Comparison of ENCODE assay signal across 8 mouse cellular contexts in genomic region chr16:55947876-55948410, GRCm38 (mm10). TPM values are rescaled to one million over a fixed set of nuclear protein-coding genes. Genes with fewer than 3 reads are reported as not detected.
A peak's percentile ranks its signal among the peaks of the same experiment; 100 is the strongest.
DNase-seq lines count a peak whose midpoint lies in the region; ATAC-seq and TF ChIP-seq lines count a peak whose summit lies in the region.
"Not testable (repeated sequence)": the region's sequence is repeated elsewhere in the genome, so short reads cannot be mapped to it uniquely, and the experiment has no call there.

No protein-coding gene starts in this region.

- H3K9me3 ChIP-seq in CH12.LX (replicated peaks; ENCODE audit: low read length): not testable (repeated sequence)

- H3K27ac ChIP-seq in CH12.LX (ENCODE audit: insufficient read depth, low read depth): peak overlapping the region; percentile 56; the same call in 1 of the 2 replicates
- H3K27ac ChIP-seq in thymus, adult 2 months (ENCODE audit: control insufficient read depth, insufficient read depth, low read length): peak overlapping the region; percentile 91

- not testable (repeated sequence) for TF ChIP-seq CTCF in CH12.LX (conservative IDR thresholded peaks at IDR 0.05 in 1 of 2, IDR thresholded peaks at IDR 0.05 in 1 of 2; ENCODE audit: low read depth in 2 of 2, low read length in 2 of 2); thymus, adult 2 months (IDR thresholded peaks at IDR 0.05; ENCODE audit: borderline replicate concordance, control insufficient read depth, extremely low read depth, insufficient read depth, low read length, poor library complexity)

- peak; percentile 48 for ATAC-seq in activated CD4-positive, CD25-positive, alpha-beta regulatory T cell, adult 4 months
- peak; percentile 32 for ATAC-seq in inflammation-experienced regulatory T-cells, adult 6 months

- not testable (repeated sequence) for H3K4me3 ChIP-seq in CH12.LX (replicated peaks in 1 of 3; ENCODE audit: low read depth in 2 of 3, low read length in 2 of 3, poor library complexity in 1 of 3); thymus, adult 2 months (ENCODE audit: control insufficient read depth, insufficient read depth, low read length)

- TF ChIP-seq RAD21 in CH12.LX (IDR thresholded peaks at IDR 0.05; ENCODE audit: low read depth, low read length): not testable (repeated sequence)

- not testable (repeated sequence) for H3K36me3 ChIP-seq in CH12.LX (replicated peaks in 1 of 2; ENCODE audit: control insufficient read depth in 1 of 2, insufficient read depth in 1 of 2, low read length in 1 of 2); thymus, adult 2 months (ENCODE audit: control insufficient read depth, insufficient read depth, low read length)

- peak; percentile 70 for DNase-seq in 416B (ENCODE audit: low read depth)
- peak; percentile 72 for DNase-seq in CD4-positive, CD25-positive, alpha-beta regulatory T cell, adult 2 months (ENCODE audit: low read depth, low spot score)
- DNase-seq in CH12.LX (ENCODE audit: extremely low read depth): not testable (repeated sequence)
- DNase-seq in naive thymus-derived CD4-positive, alpha-beta T cell, adult 2 months (ENCODE audit: low read depth): peak; percentile 83
- DNase-seq in thymus, adult 2 months: peak; percentile 10
- DNase-seq in thymus, postnatal 14 days: peak; percentile 24

- TF ChIP-seq POLR2A in CH12.LX (IDR thresholded peaks at IDR 0.05; ENCODE audit: low read depth, low read length); thymus, adult 2 months (IDR thresholded peaks at IDR 0.05; ENCODE audit: control insufficient read depth, extremely low read depth, insufficient read depth, low read length, poor library complexity): not testable (repeated sequence)

- H3K9ac ChIP-seq in CH12.LX (ENCODE audit: insufficient read depth, low read depth): not testable (repeated sequence)

- H3K79me2 ChIP-seq in CH12.LX (replicated peaks; ENCODE audit: control insufficient read depth, extremely low read depth, insufficient read depth, poor library complexity, severe bottlenecking): not testable (repeated sequence)

- WGBS in thymus, adult 2 months: 9% methylated on average over 2 of the region's 2 CpGs

- TF ChIP-seq EP300 in CH12.LX (IDR thresholded peaks at IDR 0.05; ENCODE audit: low read length): not testable (repeated sequence)

- in situ Hi-C loops in CH12.LX (cut with MboI; ENCODE audit: low pct_ligation_motif_present, low pct_unique_long_range_greater_than_20kb, low sequenced_read_pairs): loop anchor here (5.0 to 25.0 kb wide), 2 partner anchors 51 to 764 kb away; partner anchors contain the start of genes Nxpe3 and Tfg

- not testable (repeated sequence) for H3K4me2 ChIP-seq in CH12.LX (ENCODE audit: insufficient read depth, low read depth, poor library complexity, severe bottlenecking)

- dilution Hi-C loops in CH12.LX (cut with MboI; ENCODE audit: extremely low pct_ligation_motif_present, extremely low pct_unique_long_range_greater_than_20kb, low sequenced_read_pairs): not testable (repeated sequence)

- peaks cover 5 to 17% of the 10 kb centered on the region in 2 experiments for H3K4me1 ChIP-seq in CH12.LX (ENCODE audit: control insufficient read depth in 1 of 2, insufficient read depth in 2 of 2)
- H3K4me1 ChIP-seq in thymus, adult 2 months (replicated peaks; ENCODE audit: control insufficient read depth, insufficient read depth, low read length): peaks cover 18% of the 10 kb centered on the region

- H3K27me3 ChIP-seq in CH12.LX (replicated peaks); thymus, adult 2 months (ENCODE audit: control insufficient read depth, insufficient read depth, low read length): not testable (repeated sequence)

RNA-seq across cellular contexts. Expression of gene Cep97, which starts 13.3 kb away (rescaled TPM):
- total RNA-seq in CH12.LX (2012; rRNA removed): 24.9 and 26.9 TPM in 2 replicates
- 27.5 and 28.2 TPM in 2 replicates for total RNA-seq in CH12.LX (2014; rRNA removed)
- polyA plus RNA-seq in CH12.LX (2012; ENCODE audit: insufficient read length, low read depth): 16.9 and 19.2 TPM in 2 replicates
- 10 to 100 TPM; 22.8 to 28.3 TPM for polyA plus RNA-seq in activated CD4-positive, CD25-positive, alpha-beta regulatory T cell, adult 4 months (2017; shearing (Covaris generic))
- 10 to 100 TPM; 21.2 to 26.1 (median 25.2) TPM for polyA plus RNA-seq in inflammation-experienced regulatory T-cells, adult 6 months (2017; shearing (Covaris generic))
- 17.4 and 19.3 TPM in 2 replicates for polyA plus RNA-seq in thymus, adult 2 months (2012; rRNA removed)

RNA-seq across cellular contexts. Expression of gene Rpl24, which starts 18.1 kb away (rescaled TPM):
- total RNA-seq in CH12.LX (2012; rRNA removed): 2,337 and 2,579 TPM in 2 replicates
- total RNA-seq in CH12.LX (2014; rRNA removed): 2,739 and 3,070 TPM in 2 replicates
- 96.4 and 348 TPM in 2 replicates for polyA plus RNA-seq in CH12.LX (2012; ENCODE audit: insufficient read length, low read depth)
- 1,000 to 10,000 TPM; 1,908 to 2,087 TPM for polyA plus RNA-seq in activated CD4-positive, CD25-positive, alpha-beta regulatory T cell, adult 4 months (2017; shearing (Covaris generic))
- 1,000 to 10,000 TPM; 1,415 to 2,046 (median 1,545) TPM for polyA plus RNA-seq in inflammation-experienced regulatory T-cells, adult 6 months (2017; shearing (Covaris generic))
- polyA plus RNA-seq in thymus, adult 2 months (2012; rRNA removed): 151 and 184 TPM in 2 replicates

RNA-seq across cellular contexts. Expression of gene Zbtb11, which starts 25.7 kb away (rescaled TPM):
- total RNA-seq in CH12.LX (2012; rRNA removed): 21.4 and 25.6 TPM in 2 replicates
- total RNA-seq in CH12.LX (2014; rRNA removed): 33.0 and 35.5 TPM in 2 replicates
- 17.7 and 19.8 TPM in 2 replicates for polyA plus RNA-seq in CH12.LX (2012; ENCODE audit: insufficient read length, low read depth)
- polyA plus RNA-seq in activated CD4-positive, CD25-positive, alpha-beta regulatory T cell, adult 4 months (2017; shearing (Covaris generic)): 10 to 100 TPM; 23.9 to 26.0 TPM
- polyA plus RNA-seq in inflammation-experienced regulatory T-cells, adult 6 months (2017; shearing (Covaris generic)): 10 to 100 TPM; 26.6 to 34.4 (median 26.8) TPM
- polyA plus RNA-seq in thymus, adult 2 months (2012; rRNA removed): 6.1 and 7.1 TPM in 2 replicates

RNA-seq across cellular contexts. Expression of gene Nxpe3, which starts 52.9 kb away (rescaled TPM):
- 10.2 and 12.3 TPM in 2 replicates for total RNA-seq in CH12.LX (2012; rRNA removed)
- 4.6 and 5.4 TPM in 2 replicates for total RNA-seq in CH12.LX (2014; rRNA removed)
- polyA plus RNA-seq in CH12.LX (2012; ENCODE audit: insufficient read length, low read depth): 9.9 and 10.6 TPM in 2 replicates
- polyA plus RNA-seq in activated CD4-positive, CD25-positive, alpha-beta regulatory T cell, adult 4 months (2017; shearing (Covaris generic)): 10 to 100 TPM; 15.0 to 28.2 TPM
- 10 to 100 TPM; 13.7 to 36.9 (median 22.6) TPM for polyA plus RNA-seq in inflammation-experienced regulatory T-cells, adult 6 months (2017; shearing (Covaris generic))
- 5.2 and 6.0 TPM in 2 replicates for polyA plus RNA-seq in thymus, adult 2 months (2012; rRNA removed)
